Mouse (Mus musculus): ENCODE measurements around the gene Glipr1l2.
"Not testable (repeated sequence)": the region's sequence is repeated elsewhere in the genome, so short reads cannot be mapped to it uniquely, and the experiment has no call there.

DNA sequence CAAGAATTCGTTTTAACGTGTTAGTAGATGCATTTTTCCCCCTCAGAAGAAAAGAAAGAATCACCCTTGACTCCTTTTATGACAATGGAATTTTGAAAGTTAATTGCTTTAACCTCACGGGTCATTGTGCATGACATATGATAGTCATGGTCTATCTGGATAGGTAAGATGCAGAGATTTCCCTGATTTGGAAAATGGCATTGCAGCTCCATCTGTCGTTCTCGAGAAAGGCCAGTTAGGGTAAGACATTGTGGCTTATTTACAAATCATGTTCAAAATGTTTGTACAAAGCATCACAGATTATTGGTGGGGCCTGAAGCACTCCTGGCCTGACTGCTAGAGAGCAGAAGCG lies 22.6 kb upstream of the Glipr1l2 start:
- TF ChIP-seq CTCF, EP300 (IDR thresholded peaks at IDR 0.05; ENCODE audit: low read depth): not testable (repeated sequence)
